Mouse (Mus musculus) cerebellum, adult 2 months (tissue): Measurements from ENCODE around the gene Myl6b. TPM values are rescaled to one million over a fixed set of nuclear protein-coding genes. Genes with fewer than 3 reads are reported as not detected.
A peak's percentile ranks its signal among the peaks of the same experiment; 100 is the strongest.

ENCODE experiments used
- DNase-seq, 2 experiments: peaks; one replicate each; pipeline ENCODE4 v3.0.0; 2021
- H3K27ac ChIP-seq: fragments of 200-500 bp; 2 replicates; pipeline ENCODE4 v1.5.1; 2012; ENCODE audit warnings: low read length, control low read depth, inconsistent platforms; ENCODE audit not compliant: insufficient read depth
- H3K27me3 ChIP-seq: fragments of 200-500 bp; 2 replicates; pipeline ENCODE4 v1.6.1; 2012; ENCODE audit warnings: inconsistent platforms, mild to moderate bottlenecking, low read length, moderate library complexity; ENCODE audit not compliant: control insufficient read depth, insufficient read depth
- H3K4me1 ChIP-seq: fragments of 200-500 bp; 2 replicates; pipeline ENCODE4 v1.6.1; 2011; ENCODE audit warnings: low read length; ENCODE audit not compliant: control insufficient read depth, insufficient read depth
- H3K4me3 ChIP-seq: fragments of 200-500 bp; replicated peaks from 2 replicates; pipeline ENCODE3; 2011; ENCODE audit warnings: mild to moderate bottlenecking, low read depth, low read length, control low read depth; ENCODE audit not compliant: insufficient read depth
- CTCF ChIP-seq: fragments of 200-500 bp; IDR thresholded peaks from 2 replicates; pipeline ENCODE4 v1.5.1; 2011; ENCODE audit warnings: low read depth, mild to moderate bottlenecking, control low read depth, low read length, moderate library complexity, borderline replicate concordance; ENCODE audit not compliant: insufficient read depth
- POLR2A ChIP-seq: fragments of 200-500 bp; IDR thresholded peaks from 2 replicates; pipeline ENCODE4 v1.6.1; 2011; ENCODE audit warnings: low read length, control low read depth, borderline replicate concordance; ENCODE audit not compliant: insufficient read depth
- WGBS: fragments of 180-500 bp; shearing (Covaris S2); methylation state at CpG from one replicate; pipeline ENCODE4 v1.1.7; 2018; 5-methylcytosine and 5-hydroxymethylcytosine counted together
- polyA plus RNA-seq: library from polyadenylated mRNA; depleted of rRNA; stranded (reverse); fragments of >200 nt; gene quantifications from 2 replicates; pipeline ENCODE4 v1.2.3, GENCODE M21; 2012

The Myl6b gene
- polyA plus RNA-seq, 1 experiment = 36.1 TPM

- H3K4me3 ChIP-seq = no peak overlapping the region
- TF ChIP-seq CTCF (no peak), POLR2A (no peak)
- DNase-seq = peak; percentile 35 to 44
- H3K27me3 ChIP-seq = no peaks in the 10 kb centered on the region
- peak overlapping the region; percentile 44; the same call in 1 of the 2 replicates for H3K27ac ChIP-seq
- whole genome bisulfite sequencing = 8% methylated on average over 5 of the region's 5 CpGs
- peaks cover 33% of the 10 kb centered on the region for H3K4me1 ChIP-seq
Observed at GRCm38 (mm10) chr10:128490232-128490631, 8.3 kb downstream of the Myl6b start.

DNA sequence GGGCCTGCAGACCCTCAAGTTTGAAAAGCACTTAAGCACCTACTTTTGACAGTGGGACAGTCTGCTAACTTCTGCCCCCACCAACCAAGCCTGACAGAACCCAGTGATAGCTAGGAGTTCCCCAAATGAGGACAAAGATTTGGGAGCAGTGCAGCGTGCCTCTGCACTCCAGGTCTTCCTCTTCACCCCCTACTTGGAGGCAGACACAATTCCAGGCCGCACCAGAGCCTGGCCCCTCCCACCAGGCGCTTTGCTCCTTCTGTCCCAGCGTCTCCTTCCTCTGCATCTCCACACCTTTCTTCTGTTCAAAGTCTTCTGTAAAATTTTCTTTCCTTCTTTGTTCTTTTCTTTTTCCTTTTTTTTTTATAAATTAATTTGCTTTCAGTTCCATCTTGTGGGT is 8.7 kb downstream of the Myl6b start:
- Histone ChIP-seq H3K4me3 (no peak overlapping the region), H3K4me1 (peaks cover 29% of the 10 kb centered on the region), H3K27ac (peak overlapping the region; percentile 44; the same call in 1 of the 2 replicates), H3K27me3 (no peaks in the 10 kb centered on the region)
- no peak for DNase-seq
- 19% methylated on average over 4 of the region's 4 CpGs for WGBS
- TF ChIP-seq POLR2A (no peak), CTCF (no peak)

GRCm38 (mm10) chr10:128489380-128489779 is 9.1 kb downstream of the Myl6b start:
- peak in 1 of 2 experiments; percentile 41 for DNase-seq
- TF ChIP-seq POLR2A (no peak), CTCF (no peak)
- WGBS = 45% methylated on average over 5 of the region's 5 CpGs
- Histone ChIP-seq H3K4me1 (peaks cover 29% of the 10 kb centered on the region), H3K27ac (peak overlapping the region; percentile 12; the same call in 1 of the 2 replicates), H3K4me3 (no peak overlapping the region), H3K27me3 (no peaks in the 10 kb centered on the region)

DNA sequence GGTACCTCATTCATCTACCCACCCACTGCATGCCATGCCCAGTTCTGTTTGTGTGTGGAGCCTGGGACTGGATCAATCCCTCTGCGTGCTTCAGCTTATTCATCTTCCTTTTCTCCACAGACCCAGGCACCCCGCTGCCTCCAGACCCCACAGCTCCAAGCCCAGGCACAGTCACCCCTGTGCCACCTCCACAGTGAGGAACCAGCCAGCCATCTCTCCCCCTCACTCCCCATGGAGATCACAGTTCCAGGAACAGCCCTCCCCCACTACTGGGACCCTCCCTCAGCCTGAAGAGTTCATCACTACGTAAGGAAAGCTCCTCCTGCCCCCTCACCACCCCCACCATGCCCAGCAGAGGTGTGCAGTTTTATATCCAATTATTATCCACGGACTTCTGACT is 9.7 kb downstream of the Myl6b start:
- H3K4me3 ChIP-seq = no peak overlapping the region
- 65% methylated on average over 4 of the region's 4 CpGs for WGBS
- no peak for DNase-seq
- peak overlapping the region; percentile 22; the same call in 1 of the 2 replicates for H3K27ac ChIP-seq
- no peak for TF ChIP-seq CTCF
- peaks cover 29% of the 10 kb centered on the region for H3K4me1 ChIP-seq
- no peaks in the 10 kb centered on the region for H3K27me3 ChIP-seq

DNA sequence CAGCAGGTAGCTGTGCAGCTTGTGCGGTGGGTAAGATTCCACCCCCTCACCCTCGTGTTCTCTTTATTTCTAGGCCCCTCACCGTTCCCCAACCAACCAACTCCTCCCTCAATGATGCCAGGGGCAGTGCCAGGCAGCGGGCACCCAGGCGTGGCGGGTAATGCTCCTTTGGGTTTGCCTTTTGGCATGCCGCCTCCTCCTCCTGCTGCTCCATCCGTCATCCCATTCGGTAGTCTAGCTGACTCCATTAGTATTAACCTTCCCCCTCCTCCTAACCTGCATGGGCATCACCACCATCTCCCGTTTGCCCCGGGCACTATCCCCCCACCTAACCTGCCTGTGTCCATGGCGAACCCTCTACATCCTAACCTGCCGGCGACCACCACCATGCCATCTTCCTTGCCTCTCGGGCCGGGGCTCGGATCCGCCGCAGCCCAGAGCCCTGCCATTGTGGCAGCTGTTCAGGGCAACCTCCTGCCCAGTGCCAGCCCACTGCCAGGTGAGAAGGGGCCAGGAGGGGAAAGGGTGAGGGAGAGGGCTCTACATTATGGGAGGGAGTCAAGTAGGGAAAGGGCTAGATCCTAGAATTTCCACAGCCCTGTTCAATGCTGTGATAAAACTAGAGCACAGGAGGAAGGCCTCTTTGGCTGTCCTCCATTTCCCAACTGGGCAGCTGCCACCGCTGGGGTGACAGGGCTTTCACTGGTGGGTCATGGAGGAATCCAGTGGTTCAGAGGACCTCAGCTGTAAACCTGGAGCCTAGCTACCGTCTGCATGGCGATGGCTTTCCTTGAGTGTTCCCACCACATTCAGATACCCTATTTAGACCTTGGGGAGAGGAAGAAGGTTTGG is 10.4 kb downstream of the Myl6b start:
- DNase-seq = peak; percentile 78 to 81
- peaks cover 29% of the 10 kb centered on the region for H3K4me1 ChIP-seq
- WGBS = 44% methylated on average over 22 of the region's 22 CpGs
- no peaks in the 10 kb centered on the region for H3K27me3 ChIP-seq
- peak overlapping the region; percentile 37 for H3K27ac ChIP-seq
- no peak overlapping the region for H3K4me3 ChIP-seq
- TF ChIP-seq POLR2A (no peak), CTCF (no peak)

GRCm38 (mm10) chr10:128486370-128486769 is 12.1 kb downstream of the Myl6b start:
- TF ChIP-seq CTCF (no peak), POLR2A (no peak)
- H3K27ac ChIP-seq = no peak overlapping the region
- no peak overlapping the region for H3K4me3 ChIP-seq
- no peaks in the 10 kb centered on the region for H3K27me3 ChIP-seq
- peaks cover 23% of the 10 kb centered on the region for H3K4me1 ChIP-seq
- no peak for DNase-seq
- 76% methylated on average over 7 of the region's 7 CpGs for WGBS

GRCm38 (mm10) chr10:128474366-128474765 is 24.1 kb downstream of the Myl6b start:
- Histone ChIP-seq H3K4me3 (no peak overlapping the region), H3K27me3 (no peaks in the 10 kb centered on the region), H3K4me1 (no peaks in the 10 kb centered on the region), H3K27ac (no peak overlapping the region)
- no peak for DNase-seq
- TF ChIP-seq CTCF = no peak
- TF ChIP-seq POLR2A = no peak
- WGBS = 83% methylated on average over 12 of the region's 12 CpGs

DNA sequence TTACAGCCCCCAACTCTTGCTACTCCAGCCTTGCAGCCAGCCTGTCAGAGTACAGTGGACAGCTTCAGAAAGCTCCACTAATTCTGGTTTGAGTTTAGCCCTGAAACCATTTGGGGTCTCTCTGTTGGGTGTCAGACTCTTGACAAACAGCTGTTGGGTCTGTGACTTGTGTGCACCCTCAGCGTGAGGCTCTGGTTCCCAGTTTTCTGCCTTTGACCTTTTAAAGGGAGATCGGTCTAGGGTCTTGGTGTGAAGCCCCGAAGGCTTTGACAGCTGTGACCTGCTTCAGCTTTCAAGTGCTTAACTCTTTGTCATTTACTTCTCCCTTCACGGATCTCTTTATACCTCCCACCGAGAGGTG is 38.2 kb downstream of the Myl6b start:
- Histone ChIP-seq H3K27ac (peak overlapping the region; percentile 79; the same call in 1 of the 2 replicates), H3K27me3 (no peaks in the 10 kb centered on the region), H3K4me1 (peaks cover 10% of the 10 kb centered on the region; the same call in 1 of the 2 replicates), H3K4me3 (peak overlapping the region; percentile 93)
- no peak for DNase-seq
- no peak for TF ChIP-seq POLR2A
- TF ChIP-seq CTCF = no peak
- 2% methylated on average over 5 of the region's 5 CpGs for WGBS
